Mouse (Mus musculus) stomach, postnatal 0 days (tissue): ENCODE measurements around the gene Gp1ba.

Source experiments
- CTCF ChIP-seq: IDR thresholded peaks from 2 replicates; pipeline ENCODE4 v1.5.1; 2016; ENCODE audit warnings: antibody characterized with exemption, low read depth, mild to moderate bottlenecking, moderate library complexity
- EP300 ChIP-seq: optimal IDR thresholded peaks from 2 replicates; pipeline ENCODE3; 2016; ENCODE audit warnings: antibody characterized with exemption

DNA sequence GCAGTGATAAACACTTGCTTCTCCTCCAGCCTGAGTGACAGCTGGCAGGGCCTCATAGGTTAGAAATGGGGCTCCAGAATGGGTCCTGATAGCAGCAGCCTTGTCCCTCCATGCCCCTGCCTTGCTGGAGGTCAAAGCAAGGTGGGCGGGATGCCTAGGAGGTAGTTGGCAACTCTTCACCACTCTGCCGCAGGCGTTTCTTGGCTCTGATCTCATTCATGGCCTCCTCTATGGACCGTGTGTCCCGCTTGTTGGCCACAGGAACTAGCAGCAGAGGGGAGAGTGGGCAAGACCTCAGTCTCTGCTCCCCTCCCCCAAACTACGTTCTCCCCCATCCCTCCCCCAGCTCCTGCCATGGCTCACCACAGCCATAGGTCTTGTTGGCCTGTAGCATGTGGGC lies 25.0 kb downstream of the Gp1ba start:
- TF ChIP-seq EP300 = no peak
- no peak for TF ChIP-seq CTCF
